Mouse (Mus musculus) Patski (cell line): ENCODE results near the gene P4ha2. TPM values are rescaled to one million over a fixed set of nuclear protein-coding genes. Genes with fewer than 3 reads are reported as not detected.

Source experiments
- ATAC-seq: fragments of 100-300 bp; one replicate; pipeline ENCODE4 v1.8.0; 2021
- CTCF ChIA-PET: fragments of 350-600 bp; sonication (Branson Sonifier 250); formaldehyde crosslinking; loops from one replicate; lab custom pipeline; 2022; ENCODE audit warnings: inconsistent platforms; lab: Charles Lee
- POLR2A ChIA-PET: fragments of 350-600 bp; sonication (Branson Sonifier 250); formaldehyde crosslinking; loops from one replicate; lab custom pipeline; 2022; ENCODE audit warnings: antibody characterized with exemption, inconsistent platforms; lab: Charles Lee
- DNase-seq: peaks from one replicate; pipeline ENCODE4 v3.0.0-alpha.2; 2011; ENCODE audit warnings: low read depth, low spot score
- H3K27me3 ChIP-seq: fragments of 371-371 bp; one replicate; pipeline ENCODE4 v1.5.1; 2021
- CTCF ChIP-seq: fragments of 100-300 bp; IDR thresholded peaks from one replicate; pipeline ENCODE4 v1.5.1; 2021
- in situ Hi-C: fragments of 300-500 bp; cut with MboI; formaldehyde crosslinking; loops from 3 replicates; pipeline ENCODE4 v1.11.1; 2018; ENCODE audit warnings: low pct_unique_long_range_greater_than_20kb, mixed read lengths
- polyA plus RNA-seq: library from polyadenylated mRNA; unstranded; gene quantifications from one replicate; pipeline ENCODE4 v1.2.3, GENCODE M21; 2021

P4ha2 gene
- polyA plus RNA-seq, 1 experiment from 2014 or later = 66.8 TPM

- ChIA-PET POLR2A (interaction anchor here (0.7 kb wide), 2 partner anchors 23 to 43 kb away, joined by 3 read pairs; no protein-coding TSS in a partner anchor), CTCF (interaction anchor here (1.1 to 16.8 kb wide), 5 partner anchors 9 to 105 kb away, joined by 3 to 157 read pairs (median 4); no protein-coding TSS in a partner anchor)
- H3K27me3 ChIP-seq = no peaks in the 10 kb centered on the region
- ATAC-seq = no peak
- no peak for TF ChIP-seq CTCF
- in situ Hi-C loops = loop anchor here (10.0 kb wide), 2 partner anchors 65 to 205 kb away; no protein-coding TSS in a partner anchor
- DNase-seq = no peak
Observed at GRCm38 (mm10) chr11:54149791-54150465, 50.0 kb downstream of the P4ha2 start.

- peak; percentile 54 for ATAC-seq
- POLR2A ChIA-PET = interaction anchor here (1.1 kb wide), 1 partner anchor 98 kb away, joined by 3 read pairs; the partner anchor contains the start of gene Csf2
- peak; percentile 22 for DNase-seq
- in situ Hi-C loops = loop anchor here (10.0 kb wide), 1 partner anchor 64 kb away; no protein-coding TSS in a partner anchor
- no peaks in the 10 kb centered on the region for H3K27me3 ChIP-seq
- CTCF ChIA-PET = interaction anchor here (0.9 to 16.8 kb wide), 5 partner anchors 16 to 103 kb away, joined by 3 to 157 read pairs (median 3); no protein-coding TSS in a partner anchor
- TF ChIP-seq CTCF = no peak
Observed at GRCm38 (mm10) chr11:54151141-54151540, 51.2 kb downstream of the P4ha2 start.

GRCm38 (mm10) chr11:54152957-54153356 lies 53.1 kb downstream of the P4ha2 start:
- ATAC-seq (no peak), DNase-seq (no peak)
- H3K27me3 ChIP-seq = no peaks in the 10 kb centered on the region
- CTCF ChIA-PET = interaction anchor here (16.8 kb wide), 1 partner anchor 102 kb away, joined by 157 read pairs; no protein-coding TSS in a partner anchor
- no peak for TF ChIP-seq CTCF
- POLR2A ChIA-PET = no interaction called here
- in situ Hi-C loops = loop anchor here (10.0 kb wide), 1 partner anchor 62 kb away; no protein-coding TSS in a partner anchor

- in situ Hi-C loops = loop anchor here (10.0 kb wide), 1 partner anchor 59 kb away; no protein-coding TSS in a partner anchor
- TF ChIP-seq CTCF = no peak
- no peak for DNase-seq
- POLR2A ChIA-PET = no interaction called here
- H3K27me3 ChIP-seq = no peaks in the 10 kb centered on the region
- no peak for ATAC-seq
- CTCF ChIA-PET = interaction anchor here (16.8 kb wide), 1 partner anchor 99 kb away, joined by 157 read pairs; no protein-coding TSS in a partner anchor
Observed at GRCm38 (mm10) chr11:54155864-54156263, 56.0 kb downstream of the P4ha2 start.

- ATAC-seq = no peak
- in situ Hi-C loops = loop anchor here (10.0 kb wide), 1 partner anchor 58 kb away; no protein-coding TSS in a partner anchor
- no peak for DNase-seq
- CTCF ChIA-PET = interaction anchor here (2.3 to 16.8 kb wide), 2 partner anchors 66 to 98 kb away, joined by 4 to 157 read pairs; no protein-coding TSS in a partner anchor
- H3K27me3 ChIP-seq = no peaks in the 10 kb centered on the region
- POLR2A ChIA-PET = no interaction called here
- TF ChIP-seq CTCF = no peak
Observed at GRCm38 (mm10) chr11:54156504-54156903, 56.6 kb downstream of the P4ha2 start.

GRCm38 (mm10) chr11:54157586-54157985 lies 57.7 kb downstream of the P4ha2 start:
- in situ Hi-C loops = loop anchor here (10.0 kb wide), 1 partner anchor 57 kb away; no protein-coding TSS in a partner anchor
- DNase-seq (no peak), ATAC-seq (no peak)
- POLR2A ChIA-PET = no interaction called here
- no peaks in the 10 kb centered on the region for H3K27me3 ChIP-seq
- CTCF ChIA-PET = interaction anchor here (1.1 to 16.8 kb wide), 3 partner anchors 32 to 97 kb away, joined by 3 to 157 read pairs (median 4); no protein-coding TSS in a partner anchor
- no peak for TF ChIP-seq CTCF

- CTCF ChIA-PET = no interaction called here
- TF ChIP-seq CTCF = no peak
- DNase-seq (no peak), ATAC-seq (no peak)
- POLR2A ChIA-PET = no interaction called here
- in situ Hi-C loops = no loop called here
- H3K27me3 ChIP-seq = no peaks in the 10 kb centered on the region
Observed at GRCm38 (mm10) chr11:54160435-54160834, 60.5 kb downstream of the P4ha2 start.

GRCm38 (mm10) chr11:54160920-54161319 lies 61.0 kb downstream of the P4ha2 start:
- no peak for DNase-seq
- ChIA-PET POLR2A (no interaction called here), CTCF (no interaction called here)
- in situ Hi-C loops = no loop called here
- H3K27me3 ChIP-seq = no peaks in the 10 kb centered on the region
- no peak for TF ChIP-seq CTCF
- no peak for ATAC-seq

- DNase-seq (no peak), ATAC-seq (no peak)
- CTCF ChIA-PET = interaction anchor here (1.3 kb wide), 1 partner anchor 13 kb away, joined by 3 read pairs; no protein-coding TSS in a partner anchor
- POLR2A ChIA-PET = interaction anchor here (0.6 kb wide), 1 partner anchor 230 kb away, joined by 6 read pairs; no protein-coding TSS in a partner anchor
- no peaks in the 10 kb centered on the region for H3K27me3 ChIP-seq
- in situ Hi-C loops = no loop called here
- TF ChIP-seq CTCF = no peak
Observed at GRCm38 (mm10) chr11:54161514-54161913, 61.6 kb downstream of the P4ha2 start.

GRCm38 (mm10) chr11:54162968-54163367 lies 63.1 kb downstream of the P4ha2 start:
- no peaks in the 10 kb centered on the region for H3K27me3 ChIP-seq
- no peak for DNase-seq
- TF ChIP-seq CTCF = no peak
- ATAC-seq = no peak
- in situ Hi-C loops = no loop called here
- POLR2A ChIA-PET = no interaction called here
- CTCF ChIA-PET = interaction anchor here (1.3 kb wide), 1 partner anchor 14 kb away, joined by 3 read pairs; no protein-coding TSS in a partner anchor
